Mouse (Mus musculus) brain, embryonic 14.5 days (tissue): Measurements from ENCODE around the gene Slc6a5. TPM values are rescaled to one million over a fixed set of nuclear protein-coding genes. Genes with fewer than 3 reads are reported as not detected.
A peak's percentile ranks its signal among the peaks of the same experiment; 100 is the strongest.

Experiments used
- DNase-seq: peaks from one replicate; pipeline ENCODE4 v3.0.0-alpha.2; 2011; ENCODE audit warnings: low read depth
- CTCF ChIP-seq: fragments of 200-500 bp; IDR thresholded peaks from 2 replicates; pipeline ENCODE4 v1.5.1; 2012; ENCODE audit warnings: inconsistent platforms, mild to moderate bottlenecking, moderate library complexity, borderline replicate concordance; ENCODE audit not compliant: insufficient read depth, insufficient read length; ENCODE audit errors: extremely low read depth
- POLR2A ChIP-seq: fragments of 200-500 bp; IDR thresholded peaks from 2 replicates; pipeline ENCODE4 v1.6.1; 2012; ENCODE audit warnings: mild to moderate bottlenecking, inconsistent platforms, borderline replicate concordance; ENCODE audit not compliant: poor library complexity, insufficient read depth, insufficient read length, severe bottlenecking; ENCODE audit errors: extremely low read depth
- polyA plus RNA-seq: library from polyadenylated mRNA; depleted of rRNA; stranded (reverse); fragments of >200 nt; gene quantifications from 2 replicates; pipeline ENCODE4 v1.2.3, GENCODE M21; 2012; rRNA removed

Slc6a5 gene
- polyA plus RNA-seq, result 2.2 and 10.4 TPM in 2 replicates

DNA sequence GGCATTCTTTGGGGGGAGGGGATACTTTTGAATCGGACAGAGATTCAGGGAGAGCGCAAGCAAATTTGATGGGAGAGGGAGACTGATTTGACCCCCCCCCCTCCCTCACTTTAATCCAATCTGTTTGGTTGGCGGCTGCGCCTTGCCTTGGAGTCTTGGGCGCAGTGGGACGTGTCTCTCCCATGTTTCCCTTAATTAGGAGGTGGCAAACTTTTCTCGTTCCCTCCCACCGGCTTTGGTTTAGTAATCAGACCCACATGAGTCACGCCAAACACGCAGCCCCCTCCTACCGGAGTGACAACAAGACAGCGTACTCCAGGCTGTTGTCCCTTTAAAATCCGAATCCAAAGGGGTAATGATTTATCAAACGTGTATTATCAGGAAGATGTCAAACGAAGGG lies at the start of gene Slc6a5:
Gene Slc6a5 (plus strand): TSS at position 297 of the 400 bp plus-strand sequence.
- DNase-seq, result no peak
- TF ChIP-seq POLR2A (no peak), CTCF (no peak)

DNA sequence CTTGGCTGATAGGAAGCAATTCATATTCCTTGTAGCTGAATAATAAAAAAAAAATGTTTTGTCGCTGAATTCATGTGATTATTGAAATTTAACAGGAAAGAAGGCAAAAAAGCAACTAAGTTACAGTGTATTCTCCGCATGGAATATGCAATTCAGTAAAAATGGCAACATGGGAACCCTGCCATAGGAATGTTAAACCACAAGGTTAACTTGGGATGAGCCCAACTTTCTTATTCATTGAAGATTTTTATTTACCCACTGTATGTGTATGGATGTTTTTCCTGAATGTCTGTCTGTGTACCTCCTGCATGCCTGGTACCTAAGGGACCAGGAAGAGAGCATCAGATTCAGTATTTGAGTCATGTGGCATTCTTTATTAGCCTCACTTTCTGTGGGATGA lies 48.8 kb upstream of the Slc6a5 start:
- no peak for TF ChIP-seq POLR2A
- no peak for TF ChIP-seq CTCF
- no peak for DNase-seq

DNA sequence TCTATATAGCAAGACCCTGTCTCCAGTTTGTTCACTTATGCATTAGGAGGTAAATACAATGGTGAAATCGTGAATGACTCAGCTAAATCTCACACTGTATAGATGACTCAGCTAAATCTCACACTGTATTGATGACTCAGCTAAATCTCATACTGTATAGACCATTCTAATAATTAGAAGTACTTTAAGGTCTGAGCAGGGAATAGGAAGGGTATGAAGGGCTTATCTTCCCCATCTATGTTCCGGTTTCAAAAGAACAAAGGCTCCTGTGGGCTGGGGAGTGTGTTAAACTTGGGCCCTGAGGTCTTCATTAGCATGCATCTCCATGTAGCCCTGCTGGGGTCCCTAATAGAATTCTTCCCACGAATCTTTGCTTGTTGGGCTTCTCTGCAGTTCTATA lies 46.2 kb upstream of the Slc6a5 start:
- DNase-seq, result no peak
- no peak for TF ChIP-seq POLR2A
- TF ChIP-seq CTCF, result no peak

DNA sequence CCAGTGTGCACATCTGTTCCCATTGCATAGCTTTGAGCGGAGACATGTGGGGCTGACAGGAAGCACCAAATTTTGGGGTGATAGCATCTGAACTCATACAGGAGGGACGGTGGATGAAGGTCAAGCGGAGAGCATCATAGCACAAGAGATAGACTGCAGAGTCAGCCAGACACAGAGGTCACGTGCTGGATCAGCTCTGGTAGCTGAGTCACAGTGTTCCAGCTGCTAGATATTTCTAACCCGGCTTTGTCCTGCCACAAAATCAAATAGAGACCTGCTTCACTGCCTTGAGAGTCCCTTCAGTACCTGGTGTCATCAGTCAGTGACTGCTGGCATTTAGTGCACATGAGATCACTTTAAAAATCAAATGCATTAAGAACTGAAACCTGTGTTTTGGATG lies 40.3 kb upstream of the Slc6a5 start:
- no peak for DNase-seq
- TF ChIP-seq POLR2A, result no peak
- no peak for TF ChIP-seq CTCF

DNA sequence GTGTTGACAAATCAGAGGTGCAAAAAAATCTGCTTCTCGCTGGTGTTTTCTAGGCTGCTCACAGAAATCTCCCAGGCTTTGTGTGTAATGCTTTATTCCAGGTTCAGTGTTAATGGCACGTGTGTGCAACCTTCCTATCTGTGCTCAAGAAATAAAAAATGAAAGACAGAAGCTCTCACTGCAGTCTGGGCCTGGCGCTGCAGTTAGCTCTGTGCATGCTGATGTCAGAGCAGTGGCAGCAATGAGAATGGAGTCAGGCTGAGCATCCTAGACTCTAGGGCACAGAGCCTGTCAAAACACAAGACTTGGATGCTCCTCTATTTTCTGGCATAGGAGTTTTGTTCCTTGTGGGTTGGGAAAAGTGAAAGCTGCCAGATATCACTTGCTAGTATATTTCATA lies 39.7 kb upstream of the Slc6a5 start:
- DNase-seq, result peak; percentile 52
- TF ChIP-seq CTCF (no peak), POLR2A (no peak)

DNA sequence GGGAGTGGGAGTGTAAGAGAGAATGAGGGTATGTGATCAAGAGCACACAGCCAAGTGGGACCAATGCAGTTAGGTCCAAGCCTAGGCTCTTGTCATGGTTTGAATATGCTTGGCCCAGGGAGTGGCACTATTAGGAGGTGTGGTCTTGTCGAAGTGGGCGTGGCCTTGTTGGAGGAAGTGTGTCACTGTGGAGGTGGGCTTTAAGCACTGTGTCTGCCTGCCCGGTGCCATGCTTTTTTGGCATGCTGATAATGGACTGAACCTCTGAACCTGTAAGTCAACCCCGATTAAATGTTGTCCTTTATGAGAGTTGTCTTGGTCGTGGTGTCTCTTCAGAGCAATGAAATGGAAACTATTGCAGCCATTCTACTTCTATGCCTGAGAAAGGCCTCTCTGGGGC lies 32.6 kb upstream of the Slc6a5 start:
- TF ChIP-seq POLR2A, result no peak
- no peak for TF ChIP-seq CTCF
- no peak for DNase-seq

DNA sequence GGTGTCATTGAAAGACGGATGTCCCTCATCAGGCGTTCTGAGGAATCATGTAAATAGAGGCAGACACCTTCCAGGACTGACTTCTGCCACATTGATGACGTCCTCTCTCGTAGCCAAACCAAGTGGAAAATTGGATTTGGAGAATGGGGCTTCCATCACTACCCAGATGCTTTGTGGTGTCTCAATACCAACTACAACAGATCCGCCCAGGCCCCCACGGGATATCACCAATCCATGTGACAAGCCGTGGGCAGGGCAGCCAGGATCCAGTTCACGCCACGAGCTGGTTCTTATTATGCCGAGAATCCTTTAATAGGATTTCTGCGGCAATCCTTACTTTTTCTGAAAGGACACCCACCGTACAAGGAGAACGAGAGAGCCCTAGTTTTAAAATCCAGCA lies 30.9 kb upstream of the Slc6a5 start:
- no peak for TF ChIP-seq CTCF
- no peak for TF ChIP-seq POLR2A
- DNase-seq, result peak; percentile 55

DNA sequence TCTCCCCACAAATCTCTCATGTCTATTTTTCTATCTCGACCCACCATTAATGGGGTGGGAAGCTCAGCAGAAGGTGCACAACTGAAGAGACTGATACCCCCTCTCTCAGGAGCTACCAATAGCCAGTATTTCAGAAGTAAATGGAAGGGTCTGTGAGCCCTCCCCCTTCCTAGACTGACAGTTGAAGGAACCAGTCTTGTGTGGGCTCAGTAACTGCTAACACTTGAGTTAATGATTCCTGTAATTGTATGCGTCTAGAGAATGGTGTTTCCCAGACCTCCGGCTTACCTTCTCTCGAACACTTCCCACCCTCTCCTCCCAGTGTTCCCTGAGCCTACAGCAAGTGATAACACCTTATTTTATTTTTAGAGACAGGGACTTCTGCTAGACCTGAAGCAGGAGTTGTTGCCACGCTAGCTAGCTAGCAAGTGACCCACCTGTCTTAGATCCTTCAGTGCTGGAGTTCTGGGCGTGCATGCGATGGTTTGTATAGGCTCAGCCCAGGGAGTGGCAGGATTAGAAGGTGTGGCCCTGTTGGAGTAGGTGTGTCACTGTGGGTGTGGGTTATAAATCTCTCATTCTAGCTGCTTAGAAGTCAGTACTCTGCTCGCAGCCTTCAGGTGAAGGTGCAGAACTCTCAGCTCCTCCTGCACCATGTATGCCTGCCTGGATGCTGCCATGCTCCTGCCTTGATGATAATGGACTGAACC lies 29.8 kb upstream of the Slc6a5 start:
- peak; percentile 35 for DNase-seq
- no peak for TF ChIP-seq POLR2A

DNA sequence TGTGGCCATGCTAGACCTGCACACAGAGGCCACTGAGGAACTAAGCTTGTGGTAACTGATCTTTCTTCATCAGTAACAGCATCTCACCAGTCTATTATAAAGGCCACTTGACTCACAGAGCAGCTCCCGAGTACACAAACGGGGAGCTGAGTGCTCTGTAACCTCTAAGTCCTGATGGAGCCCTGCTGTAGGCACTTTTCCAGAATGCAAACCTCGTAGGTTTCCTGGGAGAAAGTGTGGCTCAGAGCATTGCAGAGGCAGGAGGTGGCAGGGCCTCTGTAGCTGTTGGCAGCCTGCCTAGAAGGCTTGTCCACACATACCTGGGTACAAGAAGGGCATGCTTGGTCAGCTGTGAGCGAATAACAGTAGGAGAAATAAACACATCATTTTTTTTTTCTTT lies 27.7 kb upstream of the Slc6a5 start:
- TF ChIP-seq POLR2A (no peak), CTCF (no peak)
- peak; percentile 65 for DNase-seq

DNA sequence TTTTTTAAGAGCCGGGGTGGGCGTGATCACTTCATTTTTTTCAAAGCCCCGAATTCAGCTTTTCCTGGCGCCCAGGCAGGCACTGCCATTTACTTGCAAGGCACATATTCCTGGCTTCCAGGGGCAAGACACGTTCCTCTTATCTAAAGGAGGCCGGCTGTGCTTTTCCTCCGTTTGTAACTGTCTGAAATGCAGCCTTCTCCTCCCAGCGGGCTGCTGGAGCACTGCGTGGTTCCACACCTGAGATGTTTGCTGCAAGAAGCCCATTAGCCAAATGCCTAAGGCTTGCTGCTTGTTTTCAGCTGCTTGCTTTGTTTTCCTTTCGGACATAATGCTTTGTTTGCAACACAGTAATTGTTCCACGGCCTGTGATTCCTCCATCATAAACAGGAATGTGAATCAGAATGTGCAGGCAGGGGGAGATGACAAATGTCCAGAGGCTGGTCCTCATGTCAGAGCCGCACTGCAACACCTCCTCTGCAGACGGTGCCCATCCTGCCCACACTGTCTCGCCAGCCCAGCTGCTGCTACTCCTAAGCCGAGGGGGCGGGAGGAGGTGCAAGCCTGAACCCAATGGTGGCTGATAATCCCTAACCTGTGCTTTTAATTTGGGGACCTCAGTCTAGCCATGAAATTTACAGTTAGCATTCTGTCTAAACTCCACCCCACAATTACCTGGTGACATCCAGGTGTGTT lies 27.1 kb upstream of the Slc6a5 start:
- DNase-seq, result peak; percentile 83
- no peak for TF ChIP-seq POLR2A
- peak; percentile 39; the same call in 1 of the 2 replicates for TF ChIP-seq CTCF

DNA sequence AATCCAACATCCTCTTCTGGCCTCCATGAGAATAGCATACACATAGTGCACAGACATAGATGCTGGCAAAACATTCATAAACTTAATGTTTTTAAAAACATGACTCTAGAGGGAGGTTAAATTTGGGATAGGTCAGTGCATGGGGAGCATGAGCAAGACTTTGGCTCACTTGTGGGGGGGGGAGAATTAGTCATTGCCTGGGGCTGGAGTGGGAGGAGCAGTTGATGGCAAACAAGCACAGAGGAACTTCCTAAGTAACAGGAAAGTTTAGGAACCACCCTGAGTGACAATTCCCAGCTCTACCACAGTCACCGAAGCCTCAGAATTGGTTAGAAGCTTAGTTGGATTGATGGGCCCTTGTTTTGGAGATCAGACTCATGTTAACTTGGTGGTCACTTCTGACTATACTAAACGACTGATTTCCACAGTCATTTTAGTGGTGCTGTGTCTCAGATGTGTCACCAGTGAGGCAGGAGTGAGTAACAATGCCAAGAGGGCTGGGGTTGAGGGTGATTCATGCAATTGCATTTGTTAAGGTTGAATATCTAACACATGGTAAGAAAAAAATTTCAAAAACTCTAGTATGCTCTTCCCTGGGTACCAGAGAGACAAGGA lies 22.1 kb upstream of the Slc6a5 start:
- DNase-seq, result no peak
- TF ChIP-seq CTCF, result no peak
- no peak for TF ChIP-seq POLR2A

DNA sequence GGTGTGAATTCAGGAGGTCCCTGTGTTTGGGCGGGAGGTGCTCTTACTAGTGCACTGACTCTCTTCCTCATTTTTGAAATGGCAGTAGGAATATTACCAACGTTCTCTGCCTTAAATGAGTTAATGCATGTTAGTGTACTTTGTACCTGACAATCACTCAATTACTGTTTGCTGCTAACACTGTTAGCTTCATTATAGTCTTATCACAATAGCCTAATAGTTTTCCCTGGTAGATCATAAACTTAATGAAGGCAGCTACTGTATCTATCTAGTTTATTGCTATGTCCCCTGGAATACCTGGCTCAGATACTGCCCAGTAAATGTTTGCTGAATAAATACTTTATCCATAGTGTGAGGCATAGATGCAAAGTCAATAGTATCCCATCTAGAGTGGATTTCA lies 15.2 kb upstream of the Slc6a5 start:
- TF ChIP-seq POLR2A (no peak), CTCF (no peak)
- DNase-seq, result no peak

DNA sequence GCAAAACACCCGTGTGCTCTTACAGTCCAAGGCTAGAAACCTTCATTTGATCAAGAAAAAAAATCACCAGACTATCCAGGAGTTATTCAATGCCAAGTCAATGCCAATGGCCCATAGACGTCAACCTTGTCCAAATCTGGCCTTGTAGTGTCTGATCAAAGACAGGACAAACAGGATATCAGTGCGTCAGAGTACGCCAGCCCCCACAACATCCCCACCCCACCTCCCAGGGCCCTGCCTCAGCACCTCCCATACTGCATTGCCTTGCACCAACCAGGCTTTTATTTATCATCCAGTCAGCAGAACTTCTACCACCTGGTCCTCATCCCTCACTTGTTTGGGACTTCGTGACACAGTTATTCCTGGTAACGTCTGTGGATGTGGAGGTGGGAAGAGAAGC lies 14.7 kb upstream of the Slc6a5 start:
- no peak for DNase-seq
- TF ChIP-seq CTCF, result no peak
- no peak for TF ChIP-seq POLR2A
